Mouse (Mus musculus) granulocyte monocyte progenitor cell, adult 5-6 weeks (primary cell): ENCODE measurements around the gene Fam214a. TPM values are rescaled to one million over a fixed set of nuclear protein-coding genes. Genes with fewer than 3 reads are reported as not detected.

Source experiments
- ATAC-seq: replicated peaks from 2 replicates; pipeline ENCODE4 v1.8.0; 2016; ENCODE audit warnings: mild to moderate bottlenecking, moderate TSS enrichment, inconsistent platforms; ENCODE audit not compliant: poor library complexity, severe bottlenecking
- total RNA-seq, 2 experiments: library from RNA; stranded (forward) in 1 of 2; stranded (reverse) in 1 of 2; fragments of 200-712, 200-1000 nt in 1 of 2; fragments of >200 nt in 1 of 2; fragmentation: Nextera tagmentation in 1 of 2; gene quantifications; 2 replicates each; pipeline ENCODE4 v1.2.3; 2014 to 2017

The Fam214a gene
- 8.8 and 9.2 TPM in 2 replicates for total RNA-seq (2014; fragmentation: Nextera tagmentation)
- total RNA-seq (2017) = 9.4 and 13.5 TPM in 2 replicates

GRCm38 (mm10) chr9:74952756-74953247 is at the start of gene Fam214a:
Gene Fam214a (plus strand): TSS chr9:74952884.
- ATAC-seq = peak; percentile 79

DNA sequence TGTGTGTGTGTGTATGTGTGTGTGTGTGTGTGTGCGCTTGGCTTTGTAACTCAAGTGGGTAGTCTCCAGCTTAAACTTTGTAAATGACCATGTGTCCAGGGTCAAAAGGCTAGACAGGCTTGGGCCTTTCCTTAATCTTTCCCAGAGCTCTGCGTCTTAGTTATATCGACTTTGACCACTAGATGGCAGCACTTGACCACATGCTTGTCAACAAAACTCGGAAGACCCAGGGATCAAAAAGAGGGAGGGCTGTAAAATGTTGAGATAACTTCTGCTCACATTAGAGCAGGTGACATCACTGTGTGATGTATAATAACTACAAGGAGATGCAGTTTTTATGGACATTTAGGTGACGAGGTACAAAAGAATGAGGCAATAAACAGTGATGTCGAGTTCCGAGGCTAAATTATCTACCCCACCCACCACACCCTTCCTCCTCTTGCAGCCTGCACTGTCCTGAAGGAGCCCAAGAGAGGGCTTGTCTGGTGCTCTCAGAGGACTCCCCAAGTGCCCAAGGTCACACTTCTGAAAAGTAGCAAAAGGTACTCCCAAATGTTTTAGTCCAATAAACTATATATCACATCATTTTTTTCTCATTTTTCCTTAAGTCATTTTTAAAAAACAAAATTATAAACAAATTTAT is 47.7 kb upstream of the Fam214a start:
- ATAC-seq = peak; percentile 83

GRCm38 (mm10) chr9:74906951-74907350 is 45.7 kb upstream of the Fam214a start:
- peak; percentile 72 for ATAC-seq

GRCm38 (mm10) chr9:74909245-74909644 is 43.4 kb upstream of the Fam214a start:
- no peak for ATAC-seq

DNA sequence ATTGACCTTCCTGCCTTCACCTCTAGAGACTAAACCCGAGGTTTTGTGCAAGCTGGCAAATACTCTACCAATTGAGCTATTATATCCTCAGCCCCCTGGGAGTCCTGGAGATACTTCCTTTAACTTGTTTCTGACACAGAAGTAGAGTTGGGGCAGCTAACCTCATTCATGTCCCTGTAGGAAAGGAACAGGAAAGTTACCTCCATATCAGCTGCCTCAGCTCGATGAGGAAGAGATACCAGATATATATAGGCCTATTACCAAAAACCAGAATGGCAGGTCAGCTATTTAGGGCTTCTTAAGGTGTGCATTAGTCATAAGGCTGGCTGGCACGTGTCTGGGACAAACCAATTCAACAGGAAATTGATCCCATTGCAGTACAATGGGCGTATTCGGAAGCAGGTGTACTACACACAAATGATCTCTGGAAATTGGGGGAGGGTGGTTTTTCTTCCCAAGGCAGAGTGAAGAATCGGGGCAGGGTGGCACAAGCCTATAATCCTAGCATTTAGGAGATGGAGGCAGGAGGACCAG is 42.4 kb upstream of the Fam214a start:
- no peak for ATAC-seq

- ATAC-seq = no peak
Measured at GRCm38 (mm10) chr9:74911430-74911829, 41.3 kb upstream of the Fam214a start.

DNA sequence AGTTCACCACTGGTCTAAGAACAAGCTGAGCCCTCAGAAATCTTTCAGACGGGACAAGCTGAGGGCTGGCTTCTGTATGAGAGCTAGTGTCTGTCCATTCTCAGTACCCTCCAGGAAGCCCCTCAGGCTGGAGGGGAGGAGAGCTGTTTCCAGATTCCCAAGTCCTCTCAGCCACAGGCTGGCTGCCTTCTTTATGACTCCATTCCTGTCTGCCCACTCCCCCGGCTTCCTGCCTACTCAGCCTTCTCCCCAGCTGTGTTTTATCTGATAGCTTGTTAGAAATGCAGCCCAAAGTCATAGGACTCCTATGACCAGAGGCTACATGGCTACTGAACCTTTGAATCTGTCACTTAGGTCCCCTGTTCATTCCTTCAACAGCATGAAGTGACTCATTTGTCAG is 40.8 kb upstream of the Fam214a start:
- ATAC-seq = no peak

- ATAC-seq = peak; percentile 73
Measured at GRCm38 (mm10) chr9:74912619-74913376, 39.9 kb upstream of the Fam214a start.

GRCm38 (mm10) chr9:74915611-74916010 is 37.1 kb upstream of the Fam214a start:
- no peak for ATAC-seq

- ATAC-seq = no peak
Measured at GRCm38 (mm10) chr9:74920450-74920849, 32.2 kb upstream of the Fam214a start.

DNA sequence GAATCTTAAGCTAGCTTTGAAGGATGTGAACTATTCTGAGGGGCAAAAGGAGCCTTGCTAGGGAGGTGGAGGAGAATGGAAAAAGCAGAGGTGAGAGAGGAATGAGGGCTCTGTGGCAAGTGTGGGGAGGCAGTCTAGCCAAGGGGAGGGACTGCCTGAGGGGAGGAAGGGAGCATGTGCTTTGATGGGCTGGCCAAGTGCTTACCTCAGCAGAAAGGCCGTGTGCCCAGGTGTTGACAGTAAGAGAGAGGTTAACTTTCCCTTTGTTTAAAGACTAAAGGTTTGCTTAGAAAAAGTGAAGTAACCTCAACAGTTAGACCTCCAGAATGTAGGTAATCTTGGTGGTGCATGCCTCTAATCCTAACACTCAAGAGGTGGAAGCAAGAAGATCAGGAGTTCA is 31.3 kb upstream of the Fam214a start:
- ATAC-seq = no peak

GRCm38 (mm10) chr9:74922884-74923283 is 29.8 kb upstream of the Fam214a start:
- no peak for ATAC-seq

GRCm38 (mm10) chr9:74923291-74923977 is 29.2 kb upstream of the Fam214a start:
- ATAC-seq = no peak

- ATAC-seq = no peak
Measured at GRCm38 (mm10) chr9:74925220-74925769, 27.4 kb upstream of the Fam214a start.

GRCm38 (mm10) chr9:74929981-74930423 is 22.7 kb upstream of the Fam214a start:
- no peak for ATAC-seq

DNA sequence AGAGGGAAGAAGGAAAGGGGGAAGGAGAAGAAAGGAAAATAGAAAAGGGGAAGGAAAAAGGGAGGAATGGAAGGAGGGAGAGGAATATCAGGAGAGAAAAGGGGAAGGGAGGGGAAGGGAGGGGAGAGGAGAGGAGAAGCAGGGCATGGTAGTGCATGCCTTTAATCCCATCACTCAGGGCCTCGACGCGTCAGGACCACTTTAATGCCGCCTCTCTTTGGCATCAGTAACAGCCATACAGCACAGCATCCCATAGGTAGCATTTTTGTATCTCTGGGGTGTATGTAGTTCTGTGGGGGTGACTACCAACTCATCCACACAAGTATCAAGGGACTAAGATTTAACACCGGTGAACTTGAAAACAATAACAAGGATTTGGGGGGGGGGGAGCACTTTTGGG is 22.0 kb upstream of the Fam214a start:
- ATAC-seq = no peak

DNA sequence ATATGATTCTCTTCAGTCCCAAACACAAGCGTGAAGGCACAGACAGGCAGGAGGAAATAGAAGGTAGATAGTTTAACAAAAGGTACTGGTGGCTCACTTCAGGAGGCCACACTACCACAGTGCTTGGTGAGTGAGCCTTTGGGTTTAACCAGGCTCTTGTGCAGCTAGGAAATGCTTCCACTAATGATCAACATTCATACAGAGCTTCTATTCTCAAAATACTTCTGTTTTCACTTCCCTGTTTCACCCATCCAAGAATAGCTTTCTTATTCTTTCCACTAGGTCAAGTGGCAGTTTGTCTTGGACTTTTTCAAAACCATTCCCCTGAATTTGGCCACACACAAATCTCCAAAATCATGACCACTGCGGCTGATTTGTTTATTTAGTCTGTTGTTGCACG is 17.4 kb upstream of the Fam214a start:
- peak; percentile 74 for ATAC-seq

- ATAC-seq = no peak
Measured at GRCm38 (mm10) chr9:74937761-74938160, 14.9 kb upstream of the Fam214a start.

DNA sequence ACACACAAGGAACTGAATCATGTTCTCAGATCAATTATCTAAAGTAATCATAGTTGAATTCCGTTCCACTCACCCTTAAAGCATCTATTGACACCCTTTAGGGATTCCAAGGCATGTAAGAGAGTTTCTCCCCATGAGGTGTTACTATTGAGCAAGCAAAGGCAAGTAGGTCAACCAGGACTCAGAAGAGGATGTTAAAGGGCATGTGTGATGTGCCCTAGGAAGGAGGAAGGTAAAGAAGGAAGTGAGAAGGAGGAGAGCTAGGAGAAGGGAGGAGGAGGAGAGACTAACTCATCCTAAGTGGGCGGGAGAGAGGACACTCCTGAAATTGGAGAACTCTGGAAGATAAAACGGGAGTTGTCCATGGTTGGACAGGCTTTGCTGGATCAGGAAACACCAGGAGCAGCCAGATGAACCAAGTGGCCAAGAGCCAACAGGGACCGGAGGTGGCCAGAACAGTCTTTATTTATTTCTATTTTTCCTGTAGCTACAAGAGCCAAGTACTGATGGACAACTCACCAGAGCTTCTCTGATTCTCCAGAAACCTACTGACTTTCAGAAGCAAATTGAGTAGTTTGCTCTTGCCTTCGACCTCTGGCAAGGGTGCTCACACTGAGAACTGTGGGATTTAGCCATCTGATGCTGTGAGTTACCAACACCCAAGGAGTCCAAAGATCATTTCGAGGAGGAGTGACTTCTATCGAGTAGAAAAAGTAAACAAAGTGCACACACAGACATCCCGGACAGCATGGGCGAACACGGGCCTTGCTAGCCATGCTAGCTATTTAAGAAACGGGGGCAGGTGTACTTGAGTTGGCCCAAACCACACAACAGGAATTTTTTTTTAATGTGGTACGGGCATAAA is 13.8 kb upstream of the Fam214a start:
- ATAC-seq = peak; percentile 92
